Mouse (Mus musculus) left cerebral cortex, adult 18-20 months (tissue): Measurements from ENCODE around the gene Mettl16. TPM values are rescaled to one million over a fixed set of nuclear protein-coding genes. Genes with fewer than 3 reads are reported as not detected.
"Not testable (repeated sequence)": the region's sequence is repeated elsewhere in the genome, so short reads cannot be mapped to it uniquely, and the experiment has no call there.

ENCODE experiments used
- DNase-seq, 2 experiments: peaks; one replicate each; pipeline ENCODE4 v3.0.0; 2021 to 2022; ENCODE audit warnings: low spot score in 2 of 2, mixed read lengths in 1 of 2
- total RNA-seq, 2 experiments: library from RNA; stranded (reverse); gene quantifications; 2 replicates each; pipeline ENCODE4 v1.2.3; 2021

The Mettl16 gene
- total RNA-seq, 2 experiments from 2014 or later: 30.4 to 33.5 TPM

- DNase-seq: no peak
These were observed 1.0 kb downstream of the Mettl16 start for GRCm38 (mm10) chr11:74771650-74772049.

- DNase-seq: no peak
These were observed 1.8 kb downstream of the Mettl16 start for GRCm38 (mm10) chr11:74772386-74772785.

GRCm38 (mm10) chr11:74792874-74793273 lies 22.2 kb downstream of the Mettl16 start:
- DNase-seq: no peak

GRCm38 (mm10) chr11:74800658-74801057 lies 30.0 kb downstream of the Mettl16 start:
- DNase-seq: no peak

GRCm38 (mm10) chr11:74804081-74804627 lies 33.5 kb downstream of the Mettl16 start:
- no peak for DNase-seq

GRCm38 (mm10) chr11:74807246-74807882 lies 36.7 kb downstream of the Mettl16 start:
- no peak for DNase-seq

GRCm38 (mm10) chr11:74808251-74808853 lies 37.7 kb downstream of the Mettl16 start:
- DNase-seq: no peak

GRCm38 (mm10) chr11:74810134-74810533 lies 39.5 kb downstream of the Mettl16 start:
- DNase-seq: no peak

GRCm38 (mm10) chr11:74811027-74811426 lies 40.4 kb downstream of the Mettl16 start:
- DNase-seq: not testable (repeated sequence)

- DNase-seq: no peak
These were observed 40.9 kb downstream of the Mettl16 start for GRCm38 (mm10) chr11:74811538-74811937.

GRCm38 (mm10) chr11:74815795-74816194 lies 45.2 kb downstream of the Mettl16 start:
- DNase-seq: no peak

GRCm38 (mm10) chr11:74820921-74821320 lies 50.3 kb downstream of the Mettl16 start:
- no peak for DNase-seq

- DNase-seq: peak in 1 of 2 experiments; percentile 54
These were observed 50.8 kb downstream of the Mettl16 start for GRCm38 (mm10) chr11:74821463-74821862.

- DNase-seq: no peak
These were observed 52.3 kb downstream of the Mettl16 start for GRCm38 (mm10) chr11:74822746-74823440.

- DNase-seq: no peak
These were observed 55.5 kb downstream of the Mettl16 start for GRCm38 (mm10) chr11:74826151-74826550.

GRCm38 (mm10) chr11:74826702-74827101 lies 56.1 kb downstream of the Mettl16 start:
- DNase-seq: no peak

GRCm38 (mm10) chr11:74827791-74828403 lies 57.3 kb downstream of the Mettl16 start:
- DNase-seq: no peak

GRCm38 (mm10) chr11:74828404-74828931 lies 57.8 kb downstream of the Mettl16 start:
- DNase-seq: no peak

- no peak for DNase-seq
These were observed 58.4 kb downstream of the Mettl16 start for GRCm38 (mm10) chr11:74828965-74829550.

- DNase-seq: peak; percentile 44 to 47
These were observed 59.2 kb downstream of the Mettl16 start for GRCm38 (mm10) chr11:74829812-74830211.
